Mouse (Mus musculus) splenic B cell, adult 2 months (primary cell): ENCODE measurements around the gene Zfp385a.

ENCODE experiments used
- DNase-seq: peaks from one replicate; pipeline ENCODE4 v3.0.0-alpha.2; 2011; ENCODE audit warnings: low read depth, low spot score
- H3K27me3 ChIP-seq: 2 replicates; pipeline ENCODE4 v1.6.1; 2012; ENCODE audit warnings: mild to moderate bottlenecking, low read length, moderate library complexity, mixed read lengths; ENCODE audit not compliant: control insufficient read depth, poor library complexity, insufficient read depth, severe bottlenecking
- H3K36me3 ChIP-seq: 2 replicates; pipeline ENCODE4 v1.6.1; 2012; ENCODE audit warnings: mild to moderate bottlenecking, low read length, moderate library complexity, mixed read lengths; ENCODE audit not compliant: control insufficient read depth, poor library complexity, insufficient read depth, severe bottlenecking

The Zfp385a gene

GRCm38 (mm10) chr15:103301046-103301445 lies 38.8 kb downstream of the Zfp385a start:
- peaks cover 3% of the 10 kb centered on the region; the same call in 1 of the 2 replicates for H3K36me3 ChIP-seq
- no peak for DNase-seq
- H3K27me3 ChIP-seq = no peaks in the 10 kb centered on the region

GRCm38 (mm10) chr15:103300560-103300959 lies 39.3 kb downstream of the Zfp385a start:
- Histone ChIP-seq H3K36me3 (peaks cover 3% of the 10 kb centered on the region; the same call in 1 of the 2 replicates), H3K27me3 (no peaks in the 10 kb centered on the region)
- DNase-seq = no peak

- no peak for DNase-seq
- H3K36me3 ChIP-seq = peaks cover 3% of the 10 kb centered on the region; the same call in 1 of the 2 replicates
- H3K27me3 ChIP-seq = no peaks in the 10 kb centered on the region
Observed at GRCm38 (mm10) chr15:103300067-103300471, 39.8 kb downstream of the Zfp385a start.

- DNase-seq = no peak
- Histone ChIP-seq H3K36me3 (peaks cover 3% of the 10 kb centered on the region; the same call in 1 of the 2 replicates), H3K27me3 (no peaks in the 10 kb centered on the region)
Observed at GRCm38 (mm10) chr15:103299644-103300043, 40.2 kb downstream of the Zfp385a start.

GRCm38 (mm10) chr15:103298861-103299616 lies 40.9 kb downstream of the Zfp385a start:
- no peak for DNase-seq
- no peaks in the 10 kb centered on the region for H3K27me3 ChIP-seq
- H3K36me3 ChIP-seq = peaks cover 3% of the 10 kb centered on the region; the same call in 1 of the 2 replicates

GRCm38 (mm10) chr15:103298026-103298425 lies 41.9 kb downstream of the Zfp385a start:
- Histone ChIP-seq H3K27me3 (no peaks in the 10 kb centered on the region), H3K36me3 (peaks cover 5% of the 10 kb centered on the region; the same call in 1 of the 2 replicates)
- DNase-seq = no peak

GRCm38 (mm10) chr15:103297313-103297712 lies 42.6 kb downstream of the Zfp385a start:
- peaks cover 5% of the 10 kb centered on the region; the same call in 1 of the 2 replicates for H3K36me3 ChIP-seq
- no peak for DNase-seq
- no peaks in the 10 kb centered on the region for H3K27me3 ChIP-seq

- no peak for DNase-seq
- H3K27me3 ChIP-seq = no peaks in the 10 kb centered on the region
- H3K36me3 ChIP-seq = peaks cover 7% of the 10 kb centered on the region; the same call in 1 of the 2 replicates
Observed at GRCm38 (mm10) chr15:103295851-103296250, 44.0 kb downstream of the Zfp385a start.

- Histone ChIP-seq H3K27me3 (no peaks in the 10 kb centered on the region), H3K36me3 (peaks cover 7% of the 10 kb centered on the region; the same call in 1 of the 2 replicates)
- no peak for DNase-seq
Observed at GRCm38 (mm10) chr15:103294649-103295048, 45.2 kb downstream of the Zfp385a start.

- no peak for DNase-seq
- no peaks in the 10 kb centered on the region for H3K27me3 ChIP-seq
- peaks cover 7% of the 10 kb centered on the region; the same call in 1 of the 2 replicates for H3K36me3 ChIP-seq
Observed at GRCm38 (mm10) chr15:103293375-103293774, 46.5 kb downstream of the Zfp385a start.

- Histone ChIP-seq H3K36me3 (peaks cover 7% of the 10 kb centered on the region; the same call in 1 of the 2 replicates), H3K27me3 (no peaks in the 10 kb centered on the region)
- DNase-seq = no peak
Observed at GRCm38 (mm10) chr15:103292673-103293345, 47.1 kb downstream of the Zfp385a start.

- H3K27me3 ChIP-seq = no peaks in the 10 kb centered on the region
- peaks cover 4% of the 10 kb centered on the region; the same call in 1 of the 2 replicates for H3K36me3 ChIP-seq
- DNase-seq = no peak
Observed at GRCm38 (mm10) chr15:103290843-103291242, 49.0 kb downstream of the Zfp385a start.

- Histone ChIP-seq H3K36me3 (peaks cover 4% of the 10 kb centered on the region; the same call in 1 of the 2 replicates), H3K27me3 (no peaks in the 10 kb centered on the region)
- DNase-seq = no peak
Observed at GRCm38 (mm10) chr15:103290417-103290816, 49.5 kb downstream of the Zfp385a start.

GRCm38 (mm10) chr15:103289600-103289999 lies 50.3 kb downstream of the Zfp385a start:
- DNase-seq = no peak
- peaks cover 4% of the 10 kb centered on the region; the same call in 1 of the 2 replicates for H3K36me3 ChIP-seq
- no peaks in the 10 kb centered on the region for H3K27me3 ChIP-seq
